Mouse (Mus musculus): ENCODE results near the gene B020031M17Rik.
"Not testable (repeated sequence)": the region's sequence is repeated elsewhere in the genome, so short reads cannot be mapped to it uniquely, and the experiment has no call there.

DNA sequence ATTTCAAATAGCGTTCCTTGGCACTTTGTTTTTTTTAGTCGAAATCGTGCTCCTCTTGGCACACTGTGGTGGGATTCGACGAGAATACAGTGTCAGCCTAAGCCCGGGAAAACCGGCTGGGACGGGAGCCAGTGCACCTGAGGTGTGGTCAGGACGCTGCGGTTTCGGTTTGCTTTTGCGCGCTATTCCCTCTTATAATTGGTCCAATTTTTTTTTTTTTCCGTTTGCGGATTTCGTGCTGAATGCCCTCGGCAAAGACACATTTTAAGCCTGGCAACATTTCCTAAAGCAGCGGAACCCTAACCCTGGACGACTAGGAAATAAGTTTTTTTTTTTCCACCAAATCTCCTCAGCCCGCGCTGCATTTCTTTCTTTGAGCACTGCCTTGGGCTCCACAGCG lies 15.4 kb upstream of the B020031M17Rik start:
- not testable (repeated sequence) for TF ChIP-seq CTCF, POLR2A (IDR thresholded peaks at IDR 0.05; ENCODE audit: extremely low read depth, insufficient read depth, low read length)

Measured in cortical plate, adult 2 months (tissue).